Mouse (Mus musculus): ENCODE results near the gene Shisal2a.

The Shisal2a gene

DNA sequence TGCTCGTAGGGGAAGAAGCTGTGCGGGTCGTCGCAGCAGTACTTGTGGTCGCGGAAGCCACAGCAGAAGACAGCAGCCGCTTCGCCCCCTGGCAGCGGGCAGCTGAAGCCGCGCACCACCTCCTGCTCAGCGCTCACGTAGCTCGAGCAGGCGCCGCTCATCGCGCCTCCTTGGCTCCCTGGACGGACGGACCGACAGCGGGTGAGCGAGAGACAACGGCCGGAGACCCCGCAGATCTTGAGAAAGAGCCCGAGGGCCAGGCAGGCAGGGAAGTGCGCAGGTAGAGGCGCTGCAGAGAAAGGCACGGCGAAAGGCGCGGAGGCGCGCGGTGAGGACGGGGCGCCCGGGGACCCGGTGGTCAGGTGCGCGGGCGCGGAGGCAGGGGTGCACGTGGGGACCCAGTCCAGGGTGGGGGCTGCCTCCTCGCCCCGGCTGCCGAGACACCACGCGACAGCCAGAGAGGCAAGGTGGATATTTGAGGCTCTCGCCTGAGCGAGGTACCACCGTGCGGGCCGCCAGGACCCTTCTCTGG lies at the start of gene Shisal2a:
Shisal2a (minus strand) TSS at position 167 of the 532 bp plus-strand sequence.
- no peak for DNase-seq (ENCODE audit: low read depth, low spot score)

GRCm38 (mm10) chr4:108431561-108431936 lies 48.4 kb upstream of the Shisal2a start:
- DNase-seq (ENCODE audit: low read depth, low spot score): no peak

GRCm38 (mm10) chr4:108430656-108431560 lies 47.8 kb upstream of the Shisal2a start:
- no peak for DNase-seq (ENCODE audit: low read depth, low spot score)

DNA sequence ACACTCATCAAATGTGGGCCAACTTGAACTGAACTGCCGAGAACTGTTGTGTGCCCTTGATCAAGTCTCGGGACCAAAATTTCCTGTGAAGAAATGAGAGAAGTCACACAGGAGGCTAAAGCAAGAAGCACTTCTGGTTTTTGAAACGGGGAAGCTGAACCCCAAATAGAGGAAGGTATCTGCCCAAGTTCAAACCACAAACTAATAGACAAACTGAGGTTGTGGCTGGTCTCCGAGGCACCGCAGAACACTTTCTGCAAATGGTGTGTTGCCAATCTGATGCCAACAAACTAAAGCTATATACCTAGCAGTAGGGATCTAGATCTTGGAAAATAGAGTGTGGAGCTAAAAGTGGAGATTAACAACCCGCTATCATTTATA lies 45.2 kb upstream of the Shisal2a start:
- DNase-seq (ENCODE audit: low read depth, low spot score): no peak

DNA sequence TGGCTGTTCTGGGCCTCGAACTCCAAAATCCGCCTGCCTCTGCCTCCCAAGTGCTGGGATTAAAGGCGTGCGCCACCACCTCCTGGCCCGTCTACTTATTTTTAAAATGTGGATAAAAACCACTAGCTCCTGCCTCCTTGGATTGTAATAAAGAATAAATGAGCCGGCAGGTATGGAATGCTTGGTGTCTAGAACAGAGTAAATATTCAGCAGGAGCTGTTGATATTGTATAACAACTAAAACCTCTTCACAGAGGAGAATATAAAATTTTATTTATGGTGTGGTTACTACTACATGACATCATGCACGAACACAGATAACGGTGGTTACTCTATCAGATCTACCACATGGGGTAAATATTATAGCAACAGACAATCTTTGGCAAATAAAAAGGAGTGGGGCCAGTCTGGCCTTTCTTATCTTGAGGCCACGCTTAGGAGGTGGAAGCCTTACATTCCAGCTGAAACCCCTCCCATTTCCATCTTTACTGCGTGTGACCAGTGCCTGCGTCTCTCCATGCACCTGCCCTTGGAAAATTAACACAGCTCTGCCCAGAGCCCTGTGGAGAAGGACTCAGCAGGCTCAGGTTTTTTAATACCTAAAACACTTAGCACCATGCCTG lies 44.7 kb upstream of the Shisal2a start:
- no peak for DNase-seq (ENCODE audit: low read depth, low spot score)

GRCm38 (mm10) chr4:108424587-108424986 lies 41.4 kb upstream of the Shisal2a start:
- no peak for DNase-seq (ENCODE audit: low read depth, low spot score)

DNA sequence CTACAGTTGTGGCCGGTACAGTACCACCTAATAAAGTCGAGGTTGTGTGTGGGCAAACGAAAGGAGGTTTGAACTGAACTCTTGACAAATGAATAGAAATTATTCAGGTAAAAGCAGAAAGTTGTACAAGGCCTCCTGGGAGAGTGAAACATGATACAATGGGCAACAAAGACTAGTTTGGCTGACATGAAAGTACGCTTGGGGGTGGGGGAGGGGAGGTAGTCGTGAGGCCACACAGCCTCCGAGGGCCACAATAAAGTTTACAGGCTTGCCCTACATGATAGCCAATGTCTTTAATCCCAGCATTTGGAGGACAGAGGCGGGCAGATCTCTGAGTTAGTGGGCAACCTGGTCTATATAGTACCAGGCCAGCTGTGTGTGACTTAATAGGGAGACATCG lies 24.5 kb upstream of the Shisal2a start:
- no peak for DNase-seq (ENCODE audit: low read depth, low spot score)

DNA sequence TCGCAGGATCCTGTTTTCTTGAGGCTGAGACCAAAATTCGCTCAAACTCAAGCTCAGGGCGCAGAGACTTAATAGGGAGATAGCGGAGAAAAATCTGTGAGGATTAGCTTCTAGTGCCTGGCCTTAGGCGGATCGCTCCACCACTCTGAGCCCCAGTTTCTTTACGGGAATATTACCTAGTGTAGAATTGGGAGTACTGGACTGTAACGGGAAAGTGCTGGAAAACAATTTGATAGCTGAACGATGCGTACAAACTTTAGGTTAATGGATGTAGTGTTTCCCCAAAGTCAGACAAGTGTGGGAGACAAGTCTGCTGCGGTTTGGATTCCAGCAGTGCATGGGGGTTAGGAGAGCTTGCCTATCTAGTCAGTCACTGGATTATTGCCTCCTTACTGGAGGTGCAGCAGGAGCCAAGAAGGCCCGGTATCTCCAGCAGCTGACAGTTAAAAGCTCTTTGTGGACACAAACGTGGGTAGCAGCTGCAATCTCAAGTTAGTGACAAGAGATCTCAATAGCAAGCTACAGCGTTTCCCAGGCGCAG lies 23.8 kb upstream of the Shisal2a start, which contains the start of gene Gpx7:
Gpx7 (minus strand) TSS at position 101 of the 541 bp plus-strand sequence.
- no peak for DNase-seq (ENCODE audit: low read depth, low spot score)

DNA sequence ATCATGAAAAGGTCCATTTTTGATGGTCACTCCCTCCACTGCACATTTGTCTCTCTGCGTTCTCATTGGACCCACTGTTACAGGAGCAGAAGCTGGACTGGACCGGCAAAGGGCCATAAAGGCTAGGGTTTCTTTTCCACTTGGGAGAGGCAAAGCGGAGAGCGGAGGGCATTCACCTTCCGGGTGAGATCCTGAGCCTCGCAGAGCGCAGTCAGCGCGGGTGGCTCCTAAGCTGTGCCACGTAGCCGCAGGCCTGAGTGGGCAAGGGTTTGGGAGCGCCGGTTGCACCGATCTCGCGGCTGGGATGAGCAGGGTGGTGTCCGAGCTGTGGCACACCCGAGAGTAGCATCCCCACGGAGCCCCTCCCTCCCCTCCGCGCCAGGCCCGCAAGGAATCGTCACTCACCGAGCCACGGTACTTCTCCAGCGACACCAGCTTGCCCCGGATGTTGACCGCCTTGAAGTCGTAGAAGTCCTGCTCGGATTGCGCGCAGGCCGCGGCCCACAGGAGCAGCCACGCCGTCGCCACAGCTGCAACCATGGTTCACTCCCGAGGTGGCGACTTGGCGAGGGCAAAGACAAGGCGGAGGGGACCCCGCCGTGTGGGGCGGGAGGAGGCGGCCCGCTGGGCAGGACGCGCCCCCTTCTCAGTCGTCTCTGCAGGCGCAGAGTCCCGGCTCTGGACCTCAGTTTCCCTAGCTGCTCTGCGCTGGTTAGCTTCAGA lies 23.1 kb upstream of the Shisal2a start:
- no peak for DNase-seq (ENCODE audit: low read depth, low spot score)

DNA sequence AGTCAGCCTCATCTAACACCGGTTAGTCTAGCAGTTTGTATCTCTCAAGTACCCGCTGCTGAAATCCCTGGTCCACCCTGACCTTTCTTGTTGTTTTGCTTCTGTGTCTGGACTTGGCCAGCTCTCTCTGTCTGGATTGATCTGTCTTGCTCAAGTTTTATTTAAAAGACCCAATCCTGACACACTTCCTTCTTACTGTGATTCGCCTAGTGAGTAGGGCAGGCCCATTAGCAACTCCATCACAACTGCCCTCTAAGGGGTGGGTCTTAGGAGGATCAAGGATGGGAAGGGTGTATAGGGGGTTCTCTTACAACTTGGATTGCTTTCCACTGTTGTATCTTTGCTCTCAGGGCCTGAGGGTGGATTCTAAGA lies 22.6 kb upstream of the Shisal2a start:
- DNase-seq (ENCODE audit: low read depth, low spot score): no peak

GRCm38 (mm10) chr4:108403861-108404635 lies 20.9 kb upstream of the Shisal2a start:
- no peak for DNase-seq (ENCODE audit: low read depth, low spot score)

GRCm38 (mm10) chr4:108400395-108400794 lies 17.2 kb upstream of the Shisal2a start:
- DNase-seq (ENCODE audit: low read depth, low spot score): no peak

DNA sequence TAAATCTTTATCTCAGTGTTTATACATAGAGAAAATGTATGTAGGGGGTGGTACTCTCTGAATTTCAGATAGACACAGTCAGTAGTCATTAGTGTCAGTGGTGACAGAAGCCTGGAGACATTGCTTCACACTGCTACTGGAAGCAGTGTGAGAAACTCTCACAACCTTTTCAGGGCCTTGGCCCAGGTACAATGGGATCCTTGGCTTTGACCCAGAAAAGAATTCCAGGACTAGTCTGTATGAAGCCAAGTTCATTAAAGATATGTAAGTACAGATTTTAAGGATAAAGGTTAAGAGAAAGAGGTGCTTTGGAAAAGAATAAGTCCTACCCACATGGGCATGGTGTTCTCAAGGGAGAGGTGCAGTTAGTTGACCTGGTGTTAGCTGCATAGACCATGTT lies 11.1 kb upstream of the Shisal2a start:
- no peak for DNase-seq (ENCODE audit: low read depth, low spot score)

- DNase-seq (ENCODE audit: low read depth, low spot score): no peak
Measured at GRCm38 (mm10) chr4:108392558-108392957, 9.4 kb upstream of the Shisal2a start.

GRCm38 (mm10) chr4:108391124-108391523 lies 8.0 kb upstream of the Shisal2a start:
- DNase-seq (ENCODE audit: low read depth, low spot score): no peak

DNA sequence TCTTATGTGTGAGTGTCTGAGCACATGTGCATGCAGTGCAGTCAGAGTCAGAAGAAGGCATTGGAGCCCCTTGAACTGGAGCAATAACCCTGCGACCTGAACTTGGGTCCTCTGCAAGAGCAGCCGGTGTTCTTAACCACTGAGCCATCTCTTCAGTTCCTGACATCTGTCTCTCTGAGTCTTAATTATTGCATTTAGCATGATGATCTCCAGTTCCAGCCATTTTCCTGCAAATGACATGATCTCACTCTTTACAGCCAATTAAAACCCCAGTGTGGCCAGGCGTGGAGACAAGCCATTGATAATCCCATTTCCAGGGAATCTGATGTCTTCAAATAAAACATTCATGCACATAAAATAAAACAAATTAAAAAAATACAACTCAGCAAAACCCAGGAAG lies 5.6 kb upstream of the Shisal2a start:
- no peak for DNase-seq (ENCODE audit: low read depth, low spot score)

GRCm38 (mm10) chr4:108387681-108388253 lies 4.6 kb upstream of the Shisal2a start:
- no peak for DNase-seq (ENCODE audit: low read depth, low spot score)

DNA sequence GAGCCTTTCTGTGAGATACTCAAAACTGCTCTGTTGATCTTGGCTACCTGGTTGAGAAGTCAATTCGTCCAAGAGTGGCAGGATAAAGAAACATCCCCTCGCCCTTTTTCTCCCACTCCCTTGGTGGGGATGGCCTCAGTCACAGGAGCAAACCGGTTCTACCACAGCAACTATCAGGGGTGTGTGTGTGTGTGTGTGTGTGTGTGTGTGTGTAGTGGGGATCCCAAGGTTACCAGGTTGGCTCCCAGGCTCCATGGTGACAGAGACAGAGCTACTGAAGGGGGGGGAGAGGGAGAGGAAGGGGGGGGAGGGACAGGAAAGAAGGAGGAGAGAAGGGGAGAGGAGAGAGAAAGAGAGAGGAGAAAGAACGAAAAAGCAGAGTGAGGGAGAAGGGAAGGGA lies 4.0 kb upstream of the Shisal2a start:
- no peak for DNase-seq (ENCODE audit: low read depth, low spot score)

DNA sequence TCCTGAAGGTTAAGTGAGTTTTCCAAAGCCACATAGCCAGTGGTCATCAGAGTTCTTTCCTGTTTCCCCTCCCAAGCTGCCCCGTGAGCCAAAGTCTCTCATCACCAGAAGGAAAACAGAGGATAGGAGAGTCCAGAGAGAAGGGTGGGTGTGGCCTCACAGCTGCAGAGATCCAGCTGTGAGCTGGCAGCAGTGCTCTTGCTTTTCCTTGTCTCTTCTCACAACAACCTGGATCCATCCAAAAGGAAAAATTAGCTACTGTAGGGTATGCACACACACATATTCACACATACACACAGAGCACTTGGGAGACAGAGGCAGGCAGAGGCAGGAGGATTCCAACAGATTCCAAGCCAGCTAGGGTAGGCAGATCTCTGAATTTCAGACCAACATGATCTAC lies 2.9 kb upstream of the Shisal2a start:
- DNase-seq (ENCODE audit: low read depth, low spot score): no peak

DNA sequence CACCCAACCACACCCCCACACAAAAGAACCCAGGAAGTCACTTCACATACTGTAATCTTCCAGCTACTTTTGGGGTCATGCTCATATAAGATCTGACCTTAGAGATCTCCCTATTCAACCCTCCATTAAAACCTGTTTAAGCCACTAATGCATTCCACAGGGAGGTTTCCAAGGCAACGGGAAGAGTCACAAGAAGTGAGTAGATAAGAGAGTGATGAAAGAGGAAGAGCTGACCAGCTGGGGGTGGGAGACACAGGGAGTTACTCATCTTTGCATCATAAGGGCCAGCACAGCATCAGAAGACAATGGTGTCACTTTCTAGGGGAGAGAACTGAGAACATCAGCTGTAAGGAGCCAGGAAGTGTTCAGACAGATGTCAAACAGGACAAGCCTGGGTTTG lies 3.0 kb downstream of the Shisal2a start:
- DNase-seq (ENCODE audit: low read depth, low spot score): no peak

GRCm38 (mm10) chr4:108379476-108379875 lies 3.7 kb downstream of the Shisal2a start:
- DNase-seq (ENCODE audit: low read depth, low spot score): no peak

Data from retina, postnatal 7 days (tissue).